ENCODE assay signal across 7 mouse cellular contexts in the genomic region with DNA sequence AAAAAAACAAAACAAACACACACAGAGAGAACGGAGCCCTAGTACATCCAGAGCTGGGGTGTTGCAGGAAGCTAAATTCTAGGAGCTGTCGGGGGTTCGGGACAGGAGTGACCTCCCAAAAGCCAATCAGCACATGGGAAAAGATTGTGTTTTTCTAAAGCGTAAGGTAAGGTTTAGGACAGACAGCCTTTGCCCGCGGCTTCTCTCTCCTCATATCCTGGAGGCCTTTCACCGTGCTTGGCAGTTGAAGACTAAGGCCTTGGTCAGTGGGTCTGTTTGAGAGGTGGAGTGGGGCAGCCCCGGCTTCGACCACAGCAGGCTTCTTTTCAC. TPM values are rescaled to one million over a fixed set of nuclear protein-coding genes. Genes with fewer than 3 reads are reported as not detected.
DNase-seq lines count a peak whose midpoint lies in the region; ATAC-seq lines count a peak whose summit lies in the region.

No protein-coding gene starts in this region.

- no peaks in the 10 kb centered on the region for H3K9me3 ChIP-seq in lung, embryonic 16.5 days (ENCODE audit: control insufficient read depth, low read length)
- no peaks in the 10 kb centered on the region for H3K9me3 ChIP-seq in forebrain, embryonic 11.5 days (ENCODE audit: control insufficient read depth, low read length)
- no peaks in the 10 kb centered on the region for H3K9me3 ChIP-seq in limb, embryonic 13.5 days
- no peaks in the 10 kb centered on the region for H3K9me3 ChIP-seq in stomach, embryonic 15.5 days

- H3K27ac ChIP-seq in lung, embryonic 16.5 days (ENCODE audit: low read length) = peak overlapping the region; percentile 12
- H3K27ac ChIP-seq in forebrain, embryonic 11.5 days (ENCODE audit: low read depth, low read length) = no peak overlapping the region
- H3K27ac ChIP-seq in limb, embryonic 13.5 days = no peak overlapping the region
- H3K27ac ChIP-seq in stomach, embryonic 15.5 days = peak overlapping the region; percentile 26; the same call in 1 of the 2 replicates

- peaks cover 41% of the 10 kb centered on the region for H3K4me1 ChIP-seq in lung, embryonic 16.5 days (replicated peaks; ENCODE audit: control insufficient read depth, insufficient read depth, low read length)
- H3K4me1 ChIP-seq in forebrain, embryonic 11.5 days (replicated peaks; ENCODE audit: control insufficient read depth, insufficient read depth, low read length) = peaks cover 21% of the 10 kb centered on the region
- peaks cover 48% of the 10 kb centered on the region for H3K4me1 ChIP-seq in limb, embryonic 13.5 days
- H3K4me1 ChIP-seq in stomach, embryonic 15.5 days = peaks cover 48% of the 10 kb centered on the region

- H3K27me3 ChIP-seq in lung, embryonic 16.5 days (ENCODE audit: control insufficient read depth, insufficient read depth, low read depth, low read length) = no peaks in the 10 kb centered on the region; the same call in 1 of the 2 replicates
- peaks cover 43% of the 10 kb centered on the region for H3K27me3 ChIP-seq in forebrain, embryonic 11.5 days (ENCODE audit: control insufficient read depth, insufficient read depth, low read length)
- H3K27me3 ChIP-seq in limb, embryonic 13.5 days = peaks cover 28% of the 10 kb centered on the region
- H3K27me3 ChIP-seq in stomach, embryonic 15.5 days (replicated peaks) = no peaks in the 10 kb centered on the region

- no peak for DNase-seq in lung, postnatal 14 days
- no peak for DNase-seq in forebrain, embryonic 11.5 days (ENCODE audit: low spot score)
- no peak for DNase-seq in ovary, postnatal 36 days (ENCODE audit: low spot score)
- DNase-seq in urinary bladder, adult 2 months (ENCODE audit: low spot score) = no peak

- peak overlapping the region; percentile 8 for H3K9ac ChIP-seq in lung, embryonic 16.5 days (ENCODE audit: low read length)
- H3K9ac ChIP-seq in forebrain, embryonic 11.5 days (ENCODE audit: low read length) = peak overlapping the region; percentile 32
- peak overlapping the region; percentile 57 for H3K9ac ChIP-seq in limb, embryonic 13.5 days
- 0 out of 2 replicates have a peak overlapping the region, but pooled peaks have one; percentile 22 for H3K9ac ChIP-seq in stomach, embryonic 15.5 days

- H3K4me3 ChIP-seq in lung, embryonic 16.5 days (ENCODE audit: low read length) = peak overlapping the region; percentile 41
- H3K4me3 ChIP-seq in forebrain, embryonic 11.5 days (ENCODE audit: low read depth, low read length) = peak overlapping the region; percentile 26; the same call in 1 of the 2 replicates
- H3K4me3 ChIP-seq in limb, embryonic 13.5 days = peak overlapping the region; percentile 31
- H3K4me3 ChIP-seq in stomach, embryonic 15.5 days (replicated peaks) = peak overlapping the region; percentile 32

- ATAC-seq in lung, embryonic 16.5 days (ENCODE audit: low read depth) = no peak
- no peak for ATAC-seq in forebrain, embryonic 11.5 days (replicated peaks; ENCODE audit: low FRiP score)
- no peak for ATAC-seq in limb, embryonic 13.5 days (ENCODE audit: low FRiP score, low read depth)
- ATAC-seq in stomach, embryonic 15.5 days (ENCODE audit: insufficient read depth, low FRiP score, low read depth) = no peak

- 46% methylated on average over 9 of the region's 9 CpGs for WGBS in lung, embryonic 16.5 days
- 46% methylated on average over 9 of the region's 9 CpGs for WGBS in forebrain, embryonic 11.5 days
- 61% methylated on average over 9 of the region's 9 CpGs for WGBS in limb, embryonic 13.5 days
- WGBS in stomach, embryonic 15.5 days = 50% methylated on average over 9 of the region's 9 CpGs

- H3K36me3 ChIP-seq in lung, embryonic 16.5 days (ENCODE audit: control insufficient read depth, insufficient read depth, low read length) = no peaks in the 10 kb centered on the region
- no peaks in the 10 kb centered on the region for H3K36me3 ChIP-seq in forebrain, embryonic 11.5 days (ENCODE audit: control insufficient read depth, insufficient read depth, low read length)
- no peaks in the 10 kb centered on the region; the same call in 1 of the 2 replicates for H3K36me3 ChIP-seq in limb, embryonic 13.5 days
- no peaks in the 10 kb centered on the region for H3K36me3 ChIP-seq in stomach, embryonic 15.5 days

- H3K4me2 ChIP-seq in lung, embryonic 16.5 days (ENCODE audit: low read depth, low read length) = peak overlapping the region; percentile 56
- peak overlapping the region; percentile 64; the same call in 1 of the 2 replicates for H3K4me2 ChIP-seq in forebrain, embryonic 11.5 days (ENCODE audit: low read depth, low read length, severe bottlenecking)
- H3K4me2 ChIP-seq in limb, embryonic 13.5 days (replicated peaks) = peak overlapping the region; percentile 66
- peak overlapping the region; percentile 66 for H3K4me2 ChIP-seq in stomach, embryonic 15.5 days

RNA-seq across cellular contexts. Expression of gene Tmc6, which starts 0.7 kb away (rescaled TPM):
- polyA plus RNA-seq in lung, embryonic 16.5 days (2015; fragmentation: Nextera tagmentation; extraction: Ambion mirVana) = 23.6 and 26.0 TPM in 2 replicates
- polyA plus RNA-seq in forebrain, embryonic 11.5 days (2014; fragmentation: Nextera tagmentation; extraction: Ambion mirVana) = 5.9 and 10.0 TPM in 2 replicates
- polyA plus RNA-seq in limb, embryonic 13.5 days (2015; fragmentation: Nextera tagmentation; extraction: Ambion mirVana) = 19.0 and 23.9 TPM in 2 replicates
- polyA plus RNA-seq in stomach, embryonic 15.5 days (2015; fragmentation: Nextera tagmentation; extraction: Ambion mirVana) = 28.3 and 29.4 TPM in 2 replicates
- polyA plus RNA-seq in urinary bladder, adult 2 months (2012; rRNA removed) = 48.2 and 55.4 TPM in 2 replicates

RNA-seq across cellular contexts. Expression of gene Tmc8, which starts 0.8 kb away (rescaled TPM):
- polyA plus RNA-seq in lung, embryonic 16.5 days (2015; fragmentation: Nextera tagmentation; extraction: Ambion mirVana) = 3.0 and 4.0 TPM in 2 replicates
- 2.0 and 2.4 TPM in 2 replicates for polyA plus RNA-seq in forebrain, embryonic 11.5 days (2014; fragmentation: Nextera tagmentation; extraction: Ambion mirVana)
- polyA plus RNA-seq in limb, embryonic 13.5 days (2015; fragmentation: Nextera tagmentation; extraction: Ambion mirVana) = 0.81 and 1.4 TPM in 2 replicates
- 4.1 and 5.4 TPM in 2 replicates for polyA plus RNA-seq in stomach, embryonic 15.5 days (2015; fragmentation: Nextera tagmentation; extraction: Ambion mirVana)
- polyA plus RNA-seq in urinary bladder, adult 2 months (2012; rRNA removed) = 3.1 and 3.4 TPM in 2 replicates

RNA-seq across cellular contexts. Expression of gene 6030468B19Rik, which starts 14.8 kb away (rescaled TPM):
- polyA plus RNA-seq in lung, embryonic 16.5 days (2015; fragmentation: Nextera tagmentation; extraction: Ambion mirVana) = 0.14 and 1.4 TPM in 2 replicates
- 0.60 and 1.5 TPM in 2 replicates for polyA plus RNA-seq in forebrain, embryonic 11.5 days (2014; fragmentation: Nextera tagmentation; extraction: Ambion mirVana)
- polyA plus RNA-seq in limb, embryonic 13.5 days (2015; fragmentation: Nextera tagmentation; extraction: Ambion mirVana) = 0.41 and 0.60 TPM in 2 replicates
- 2.0 and 7.2 TPM in 2 replicates for polyA plus RNA-seq in stomach, embryonic 15.5 days (2015; fragmentation: Nextera tagmentation; extraction: Ambion mirVana)
- polyA plus RNA-seq in urinary bladder, adult 2 months (2012; rRNA removed) = 0.06 TPM in 1 of 2 replicates, not detected in the other

RNA-seq across cellular contexts. Expression of gene Gm20708, which starts 26.8 kb away (rescaled TPM):
- 0.13 and 0.14 TPM in 2 replicates for polyA plus RNA-seq in lung, embryonic 16.5 days (2015; fragmentation: Nextera tagmentation; extraction: Ambion mirVana)
- 0.55 and 0.87 TPM in 2 replicates for polyA plus RNA-seq in forebrain, embryonic 11.5 days (2014; fragmentation: Nextera tagmentation; extraction: Ambion mirVana)
- polyA plus RNA-seq in limb, embryonic 13.5 days (2015; fragmentation: Nextera tagmentation; extraction: Ambion mirVana) = 0.60 and 0.72 TPM in 2 replicates
- 0.53 and 1.3 TPM in 2 replicates for polyA plus RNA-seq in stomach, embryonic 15.5 days (2015; fragmentation: Nextera tagmentation; extraction: Ambion mirVana)
- polyA plus RNA-seq in urinary bladder, adult 2 months (2012; rRNA removed) = 0.22 TPM in 1 of 2 replicates, not detected in the other

RNA-seq across cellular contexts. Expression of gene Syngr2, which starts 26.8 kb away (rescaled TPM):
- 79.5 and 87.7 TPM in 2 replicates for polyA plus RNA-seq in lung, embryonic 16.5 days (2015; fragmentation: Nextera tagmentation; extraction: Ambion mirVana)
- polyA plus RNA-seq in forebrain, embryonic 11.5 days (2014; fragmentation: Nextera tagmentation; extraction: Ambion mirVana) = 32.7 and 36.6 TPM in 2 replicates
- 38.4 and 39.5 TPM in 2 replicates for polyA plus RNA-seq in limb, embryonic 13.5 days (2015; fragmentation: Nextera tagmentation; extraction: Ambion mirVana)
- 132 and 137 TPM in 2 replicates for polyA plus RNA-seq in stomach, embryonic 15.5 days (2015; fragmentation: Nextera tagmentation; extraction: Ambion mirVana)
- 90.0 and 106 TPM in 2 replicates for polyA plus RNA-seq in urinary bladder, adult 2 months (2012; rRNA removed)

Comparison
In these comparisons a context has a peak if more than half of its experiments do, and no peak if none do; other contexts are left out.
1. H3K27ac ChIP-seq: peak in lung, embryonic 16.5 days (single experiment) and stomach, embryonic 15.5 days (single experiment); none in forebrain, embryonic 11.5 days (single experiment) and limb, embryonic 13.5 days (single experiment).
2. Peak in every context shown above with its lines, with median percentiles within 50 percentile points of each other: H3K4me2 ChIP-seq, H3K4me3 ChIP-seq and H3K9ac ChIP-seq.